Mouse (Mus musculus) ES-Bruce4 (cell line): Measurements from ENCODE around the gene Rpl14. TPM values are rescaled to one million over a fixed set of nuclear protein-coding genes. Genes with fewer than 3 reads are reported as not detected.
"Not testable (repeated sequence)": the region's sequence is repeated elsewhere in the genome, so short reads cannot be mapped to it uniquely, and the experiment has no call there.

Experiments
- H3K27ac ChIP-seq: 2 replicates; pipeline ENCODE4 v1.5.1; 2012; ENCODE audit warnings: low read length, inconsistent platforms; ENCODE audit not compliant: insufficient read depth
- H3K27me3 ChIP-seq: 2 replicates; pipeline ENCODE4 v1.6.1; 2012; ENCODE audit warnings: mild to moderate bottlenecking, low read length, inconsistent platforms; ENCODE audit not compliant: control insufficient read depth, poor library complexity, insufficient read depth, severe bottlenecking
- H3K36me3 ChIP-seq: 2 replicates; pipeline ENCODE4 v1.6.1; 2012; ENCODE audit warnings: inconsistent platforms, mild to moderate bottlenecking, low read length, moderate library complexity; ENCODE audit not compliant: control insufficient read depth, poor library complexity, insufficient read depth, severe bottlenecking
- H3K4me1 ChIP-seq: one replicate; pipeline ENCODE4 v1.8.1; 2011; ENCODE audit warnings: low read length; ENCODE audit not compliant: control insufficient read depth, insufficient read depth
- H3K4me3 ChIP-seq: 2 replicates; pipeline ENCODE4 v1.5.1; 2011; ENCODE audit warnings: low read depth, mild to moderate bottlenecking, low read length
- H3K9ac ChIP-seq: 2 replicates; pipeline ENCODE4 v1.6.1; 2012; ENCODE audit warnings: low read depth, mild to moderate bottlenecking, inconsistent platforms; ENCODE audit not compliant: poor library complexity, severe bottlenecking
- H3K9me3 ChIP-seq: replicated peaks from 2 replicates; pipeline ENCODE4 v1.6.1; 2012; ENCODE audit warnings: mild to moderate bottlenecking, low read length, inconsistent platforms; ENCODE audit not compliant: control insufficient read depth, poor library complexity, insufficient read depth, severe bottlenecking
- CTCF ChIP-seq: IDR thresholded peaks from one replicate; pipeline ENCODE4 v1.8.1; 2011; ENCODE audit warnings: low read depth, low read length
- EP300 ChIP-seq: IDR thresholded peaks from 2 replicates; pipeline ENCODE4 v1.6.1; 2011; ENCODE audit warnings: low read depth, low read length; ENCODE audit not compliant: insufficient read depth
- POLR2A ChIP-seq: IDR thresholded peaks from one replicate; pipeline ENCODE4 v1.8.1; 2011; ENCODE audit warnings: low read length; ENCODE audit not compliant: insufficient read depth
- polyA plus RNA-seq: library from polyadenylated mRNA; stranded (reverse); fragments of >200 nt; gene quantifications from 2 replicates; pipeline ENCODE4 v1.2.4, GENCODE M21; 2011; ENCODE audit warnings: low read depth; ENCODE audit not compliant: missing spikeins, insufficient read depth, insufficient read length

The Rpl14 gene
- polyA plus RNA-seq, 1 experiment = 1,061 TPM

DNA sequence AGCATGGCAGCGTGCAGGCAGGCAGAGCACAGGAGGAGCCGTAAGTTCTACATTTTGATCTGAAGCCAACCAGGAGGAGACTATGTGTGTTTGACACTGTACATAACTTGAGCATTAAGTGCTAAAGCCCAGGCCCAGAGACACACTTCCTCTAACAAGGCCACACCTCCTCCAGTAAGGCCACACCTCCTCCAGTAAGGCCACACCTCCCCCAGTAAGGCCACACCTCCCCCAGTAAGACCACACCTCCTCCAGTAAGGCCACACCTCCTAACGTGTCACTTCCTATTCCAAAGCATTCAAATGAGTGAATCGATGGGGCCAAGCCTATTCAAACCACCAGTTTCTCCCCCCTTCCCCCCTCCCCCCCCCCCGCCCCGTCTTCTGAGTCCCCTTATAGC, 38.6 kb upstream of the Rpl14 start:
- no peak overlapping the region for H3K27ac ChIP-seq
- TF ChIP-seq CTCF (no peak), EP300 (no peak), POLR2A (no peak)
- H3K4me3 ChIP-seq = no peak overlapping the region
- no peaks in the 10 kb centered on the region for H3K9me3 ChIP-seq
- no peaks in the 10 kb centered on the region for H3K36me3 ChIP-seq
- peaks cover 3% of the 10 kb centered on the region for H3K4me1 ChIP-seq
- H3K9ac ChIP-seq = no peak overlapping the region
- H3K27me3 ChIP-seq = no peaks in the 10 kb centered on the region

DNA sequence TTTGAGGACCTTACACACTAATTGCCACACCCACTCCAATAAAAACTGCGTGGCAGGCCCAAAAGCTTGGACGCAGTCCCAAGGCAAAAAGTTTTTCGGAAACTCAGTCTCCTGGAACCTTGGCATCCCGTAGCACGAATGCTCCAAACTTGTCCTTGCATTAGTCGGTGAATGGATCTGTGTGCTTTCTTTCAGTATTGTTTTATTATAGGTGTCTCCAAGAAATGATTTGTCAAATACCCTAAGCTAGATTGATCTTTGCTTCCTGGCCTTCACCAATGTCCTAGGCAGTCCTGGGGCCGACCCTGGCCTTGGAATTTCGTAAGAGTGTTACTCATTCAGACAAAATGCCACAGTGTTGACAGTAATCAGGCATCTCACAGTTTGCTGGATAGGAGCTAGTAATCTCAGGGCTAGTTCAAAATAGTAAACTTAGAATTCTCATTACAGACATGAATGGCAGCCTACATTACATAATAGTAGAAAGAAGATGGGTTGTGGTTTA, 37.7 kb upstream of the Rpl14 start:
- not testable (repeated sequence) for H3K4me1 ChIP-seq, H3K27ac ChIP-seq, H3K27me3 ChIP-seq, H3K36me3 ChIP-seq, H3K9me3 ChIP-seq, H3K4me3 ChIP-seq, H3K9ac ChIP-seq

DNA sequence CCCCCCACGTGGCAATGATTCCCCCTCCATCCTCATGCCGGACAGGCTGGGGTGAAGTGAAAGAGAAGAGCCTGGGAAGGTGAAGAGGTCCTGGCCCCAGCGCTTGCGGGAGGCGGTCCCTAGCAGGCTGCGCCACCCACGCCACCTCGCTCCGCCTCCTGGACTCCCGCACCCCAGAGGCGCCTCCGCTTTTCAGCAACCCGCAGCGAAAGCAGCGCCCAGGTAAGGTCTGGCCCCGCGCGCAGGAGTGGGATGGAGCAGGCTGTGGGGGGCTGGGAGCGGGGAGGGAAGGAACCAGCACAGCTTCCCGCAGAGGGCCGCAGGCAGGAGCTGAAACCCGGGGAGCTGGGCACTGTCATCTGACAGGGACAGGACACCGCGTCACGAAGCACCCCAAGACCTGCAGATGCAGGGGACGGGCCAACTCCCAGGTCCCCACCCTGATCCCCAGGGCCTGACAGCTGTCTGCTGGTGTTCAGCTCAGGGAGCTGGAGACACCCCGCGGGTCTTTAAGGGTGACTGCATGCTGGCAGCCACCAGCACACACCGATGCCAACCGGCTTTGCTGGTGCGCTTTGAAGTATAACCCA, 31.5 kb upstream of the Rpl14 start, which contains the start of gene Entpd3:
Gene Entpd3, plus strand, starts transcription at position 157 of the 590 bp plus-strand sequence.
- Histone ChIP-seq H3K27ac (no peak within 1 kb of the TSS), H3K4me1 (peaks cover 3% of the 10 kb centered on the region), H3K36me3 (no peaks in the 10 kb centered on the region), H3K27me3 (no peaks in the 10 kb centered on the region), H3K9ac (peak within 1 kb of the TSS; percentile 24), H3K4me3 (peak within 1 kb of the TSS; percentile 39), H3K9me3 (no peaks in the 10 kb centered on the region)
- TF ChIP-seq POLR2A (no peak), EP300 (no peak), CTCF (no peak)

DNA sequence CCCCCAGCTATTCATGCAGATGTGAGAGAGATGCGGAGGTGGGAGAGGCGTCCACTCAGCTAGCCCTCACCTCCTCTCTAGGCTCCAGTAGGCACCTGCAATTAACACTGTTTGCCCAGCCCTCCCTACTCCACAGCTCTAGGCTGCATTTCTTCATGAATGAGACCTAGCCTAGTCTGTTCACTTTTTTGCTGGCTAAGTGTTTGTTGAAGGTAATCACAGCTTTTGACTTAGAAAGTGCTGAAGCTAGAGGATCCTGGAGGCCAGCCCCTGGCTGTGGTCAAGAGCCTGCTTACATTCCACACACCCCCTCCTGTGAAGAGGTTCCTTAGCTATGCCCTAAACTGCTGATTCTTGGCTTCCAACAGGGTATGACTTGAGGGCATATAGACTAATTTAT, 29.8 kb upstream of the Rpl14 start:
- no peak overlapping the region for H3K9ac ChIP-seq
- TF ChIP-seq POLR2A (no peak), CTCF (no peak), EP300 (no peak)
- H3K4me1 ChIP-seq = peaks cover 3% of the 10 kb centered on the region
- no peak overlapping the region for H3K27ac ChIP-seq
- H3K4me3 ChIP-seq = no peak overlapping the region
- no peaks in the 10 kb centered on the region for H3K27me3 ChIP-seq
- no peaks in the 10 kb centered on the region for H3K9me3 ChIP-seq
- H3K36me3 ChIP-seq = no peaks in the 10 kb centered on the region

DNA sequence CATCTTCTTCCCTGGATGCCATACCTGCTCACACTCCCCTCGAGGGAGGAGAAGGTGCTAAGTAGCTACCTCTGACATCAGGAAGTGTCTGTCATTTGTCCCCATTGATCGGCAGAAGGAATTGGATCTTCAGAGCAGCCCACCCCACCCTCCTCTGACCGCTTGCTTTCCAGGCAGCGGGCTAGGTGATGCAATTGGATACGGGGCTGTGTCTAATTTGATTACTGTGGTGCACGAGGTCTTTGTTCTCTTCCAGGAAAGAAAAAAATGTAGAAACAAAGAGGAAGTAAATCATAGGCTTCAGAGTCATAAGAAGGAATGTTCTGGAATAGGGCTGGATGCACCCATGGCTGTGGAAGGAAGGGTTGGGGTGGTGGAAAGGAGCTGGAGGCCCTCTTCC, 29.0 kb upstream of the Rpl14 start:
- H3K27me3 ChIP-seq = no peaks in the 10 kb centered on the region
- H3K27ac ChIP-seq = no peak overlapping the region
- no peak overlapping the region for H3K9ac ChIP-seq
- no peaks in the 10 kb centered on the region for H3K9me3 ChIP-seq
- TF ChIP-seq CTCF (no peak), EP300 (no peak), POLR2A (no peak)
- H3K4me1 ChIP-seq = peaks cover 5% of the 10 kb centered on the region
- no peak overlapping the region for H3K4me3 ChIP-seq
- no peaks in the 10 kb centered on the region for H3K36me3 ChIP-seq

DNA sequence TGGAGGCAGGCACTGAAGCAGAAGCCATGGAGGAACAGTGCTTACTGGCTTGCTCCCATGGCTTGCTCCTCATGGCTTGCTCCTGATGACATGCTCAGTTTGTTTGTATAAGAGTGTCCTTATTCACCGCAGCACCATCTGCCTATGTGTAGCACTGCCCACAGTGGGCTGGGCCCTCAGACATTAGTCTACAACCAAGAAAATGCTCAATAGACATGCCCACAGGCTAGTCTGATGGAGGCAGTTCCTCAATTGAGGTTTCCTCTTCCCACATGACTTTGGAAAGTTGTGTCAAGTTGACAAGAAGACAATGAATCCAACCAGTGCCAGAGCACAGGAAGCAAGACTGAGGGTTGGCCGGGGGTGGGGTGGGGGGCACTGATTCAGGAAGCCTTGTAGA, 25.2 kb upstream of the Rpl14 start:
- no peak for TF ChIP-seq EP300
- TF ChIP-seq POLR2A = no peak
- no peak for TF ChIP-seq CTCF
- Histone ChIP-seq H3K9ac (no peak overlapping the region), H3K4me1 (peaks cover 5% of the 10 kb centered on the region), H3K27ac (no peak overlapping the region), H3K9me3 (no peaks in the 10 kb centered on the region), H3K36me3 (no peaks in the 10 kb centered on the region), H3K27me3 (no peaks in the 10 kb centered on the region), H3K4me3 (no peak overlapping the region)
